Mouse (Mus musculus): ENCODE data around the gene Lmln.
A peak's percentile ranks its signal among the peaks of the same experiment; 100 is the strongest.
"Not testable (repeated sequence)": the region's sequence is repeated elsewhere in the genome, so short reads cannot be mapped to it uniquely, and the experiment has no call there.

Gene Lmln

DNA sequence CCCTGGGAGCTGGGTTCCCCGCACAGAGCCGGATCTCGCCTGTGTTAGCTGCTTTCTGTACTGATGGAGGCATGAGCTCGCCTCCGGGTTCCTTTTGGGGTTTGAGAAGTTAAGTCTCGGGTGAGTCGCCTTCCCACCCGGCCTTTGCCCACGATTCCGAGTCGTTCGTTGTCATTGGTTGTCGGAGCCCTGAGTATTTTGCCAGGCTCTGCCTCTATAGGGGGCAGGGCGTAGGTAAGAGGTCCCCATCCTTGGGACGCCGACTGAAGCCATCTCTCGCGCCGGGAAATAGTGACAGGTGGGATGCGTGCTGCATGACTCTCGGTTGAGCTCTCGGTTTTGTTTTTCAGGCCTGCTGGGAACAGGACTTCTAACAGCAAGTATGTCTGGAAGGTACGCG lies 5.5 kb upstream of the Lmln start:
- peak; percentile 9 for DNase-seq (ENCODE audit: low read depth, low spot score)

- DNase-seq (ENCODE audit: low read depth, low spot score) = no peak
These were observed 4.3 kb upstream of the Lmln start for GRCm38 (mm10) chr16:33058033-33058432.

DNA sequence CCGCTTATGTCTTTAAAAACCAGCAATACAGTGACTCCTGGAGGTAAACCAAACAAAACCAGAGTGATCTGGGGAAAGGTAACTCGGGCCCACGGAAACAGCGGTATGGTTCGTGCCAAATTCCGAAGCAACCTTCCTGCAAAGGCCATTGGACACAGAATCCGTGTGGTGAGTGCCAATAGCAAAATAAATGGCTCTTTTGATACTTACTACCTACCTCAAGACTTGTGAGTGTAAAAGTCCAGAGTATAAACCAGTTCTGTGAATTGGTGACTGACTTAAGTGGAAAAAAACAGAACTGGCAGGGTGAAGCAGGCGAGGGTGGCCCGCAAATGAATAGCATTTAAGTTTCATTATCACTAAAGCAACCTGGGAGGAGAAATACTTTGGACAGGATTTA lies 3.7 kb upstream of the Lmln start:
- not testable (repeated sequence) for DNase-seq (ENCODE audit: low read depth, low spot score)

- DNase-seq (ENCODE audit: low read depth, low spot score) = no peak
These were observed 2.9 kb upstream of the Lmln start for GRCm38 (mm10) chr16:33059471-33059870.

DNA sequence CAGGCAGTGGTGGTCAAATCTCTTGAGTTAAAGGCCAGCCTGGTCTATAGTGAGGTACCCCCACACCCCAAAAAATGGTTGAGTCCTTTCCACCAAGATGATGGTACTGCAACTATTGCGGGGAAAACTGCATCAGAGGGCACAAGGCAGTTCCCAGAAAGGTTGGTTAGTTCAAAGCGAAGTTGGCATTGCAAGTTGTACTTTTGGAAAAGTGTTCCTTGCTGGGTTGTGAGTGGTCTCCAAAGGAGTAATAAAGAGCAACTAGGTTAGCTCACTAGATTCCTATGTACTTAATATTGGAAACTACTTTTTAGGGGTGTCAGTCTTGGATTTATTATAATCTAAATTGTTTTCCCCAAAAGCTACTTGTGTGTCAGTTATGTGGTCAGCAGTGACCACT lies 1.4 kb upstream of the Lmln start:
- DNase-seq (ENCODE audit: low read depth, low spot score) = no peak

DNA sequence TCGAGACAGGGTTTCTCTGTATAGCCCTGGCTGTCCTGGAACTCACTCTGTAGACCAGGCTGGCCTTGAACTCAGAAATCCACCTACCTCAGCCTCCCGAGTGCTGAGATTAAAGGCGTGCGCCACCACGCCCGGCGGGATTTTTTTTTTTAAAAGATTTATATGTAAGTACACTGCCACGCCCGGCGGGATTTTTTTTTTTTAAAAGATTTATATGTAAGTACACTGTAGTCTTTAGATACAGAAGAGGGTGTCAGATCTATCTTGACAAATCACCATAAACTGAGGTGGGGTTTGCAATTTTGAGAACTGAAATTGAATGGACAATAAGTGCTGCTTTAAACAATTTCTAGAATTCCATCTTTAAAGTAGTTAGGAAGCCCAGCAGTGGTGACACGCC lies 921 bp upstream of the Lmln start:
- no peak for DNase-seq (ENCODE audit: low read depth, low spot score)

DNA sequence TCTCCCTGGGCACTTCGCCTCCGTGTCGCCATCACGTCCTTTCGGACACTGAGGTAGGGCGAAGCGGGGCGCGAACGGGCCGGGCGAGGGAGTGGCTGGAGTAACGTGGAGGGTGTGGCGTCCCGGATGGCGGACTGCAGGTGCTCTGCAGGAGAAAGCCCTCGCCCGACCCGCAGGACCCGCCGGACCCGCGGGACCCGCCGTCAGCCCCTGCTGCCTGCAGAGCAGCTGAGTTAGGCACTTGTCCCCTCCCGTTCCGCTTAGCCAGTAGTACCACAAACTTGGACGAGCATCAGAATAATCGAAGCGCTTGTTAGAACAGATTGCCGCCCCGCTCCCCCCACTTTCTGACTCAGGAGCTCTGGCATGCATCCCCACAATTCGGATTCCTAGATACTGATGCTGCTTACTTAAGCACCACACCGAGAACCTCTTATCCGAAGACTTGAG lies 386 bp downstream of the Lmln start:
- DNase-seq (ENCODE audit: low read depth, low spot score) = peak; percentile 63

- no peak for DNase-seq (ENCODE audit: low read depth, low spot score)
These were observed 946 bp downstream of the Lmln start for GRCm38 (mm10) chr16:33063267-33063666.

DNA sequence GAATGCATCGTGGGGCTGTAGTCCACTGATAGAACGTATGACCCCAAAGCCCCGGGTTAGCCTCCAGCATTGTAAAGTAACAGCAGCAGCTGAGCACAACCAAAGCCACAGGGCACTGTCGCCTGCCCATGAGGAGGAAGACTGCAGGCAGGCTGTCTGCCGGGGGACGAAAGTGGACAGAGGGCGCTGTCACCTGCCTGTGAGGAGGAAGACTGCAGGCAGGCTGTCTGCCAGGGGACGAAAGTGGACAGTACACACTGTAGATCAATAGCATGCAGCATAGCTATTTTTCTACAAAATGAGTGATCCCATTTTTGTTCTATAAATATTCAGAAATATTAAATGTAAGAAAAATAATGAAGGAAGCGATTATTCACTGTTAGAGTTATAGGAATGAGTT lies 2.3 kb downstream of the Lmln start:
- DNase-seq (ENCODE audit: low read depth, low spot score) = no peak

DNA sequence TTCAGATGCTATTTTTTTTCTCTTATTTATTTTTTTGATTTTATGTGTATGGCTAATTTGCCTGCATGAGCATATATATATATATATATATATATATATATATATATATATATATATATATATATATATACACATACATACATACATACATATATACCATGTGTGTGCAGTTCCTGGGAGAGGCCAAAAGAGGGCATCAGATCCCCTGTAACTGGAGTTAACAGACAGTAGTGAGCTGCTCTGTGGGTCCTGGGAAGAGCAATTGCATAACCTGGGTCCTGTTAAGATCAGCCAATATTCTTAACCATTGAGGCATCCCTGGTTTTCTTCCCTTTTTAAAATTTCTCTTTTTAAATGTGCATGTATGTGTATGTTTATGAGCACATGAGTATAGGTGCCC lies 8.6 kb downstream of the Lmln start:
- no peak for DNase-seq (ENCODE audit: low read depth, low spot score)

GRCm38 (mm10) chr16:33072871-33073557 lies 10.7 kb downstream of the Lmln start:
- no peak for DNase-seq (ENCODE audit: low read depth, low spot score)

DNA sequence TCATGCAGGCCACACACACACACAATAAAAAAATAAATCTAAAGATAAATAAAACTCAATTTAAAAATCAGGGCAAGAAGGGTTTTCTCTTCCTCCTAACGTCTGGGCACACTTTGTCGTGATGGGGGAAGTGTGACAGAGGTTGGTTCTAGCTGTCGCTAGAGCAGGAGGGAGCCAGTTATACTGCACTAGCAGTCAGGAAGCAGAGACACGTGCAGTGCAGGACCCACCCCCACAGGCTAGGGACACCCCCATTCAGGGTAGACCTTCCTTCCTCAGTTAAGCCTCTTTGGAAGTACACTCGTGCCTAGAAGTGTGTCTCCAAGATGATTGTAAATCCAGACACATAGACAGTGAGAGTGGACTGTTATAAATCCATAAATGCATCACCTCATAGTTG lies 12.6 kb downstream of the Lmln start:
- DNase-seq (ENCODE audit: low read depth, low spot score) = no peak

DNA sequence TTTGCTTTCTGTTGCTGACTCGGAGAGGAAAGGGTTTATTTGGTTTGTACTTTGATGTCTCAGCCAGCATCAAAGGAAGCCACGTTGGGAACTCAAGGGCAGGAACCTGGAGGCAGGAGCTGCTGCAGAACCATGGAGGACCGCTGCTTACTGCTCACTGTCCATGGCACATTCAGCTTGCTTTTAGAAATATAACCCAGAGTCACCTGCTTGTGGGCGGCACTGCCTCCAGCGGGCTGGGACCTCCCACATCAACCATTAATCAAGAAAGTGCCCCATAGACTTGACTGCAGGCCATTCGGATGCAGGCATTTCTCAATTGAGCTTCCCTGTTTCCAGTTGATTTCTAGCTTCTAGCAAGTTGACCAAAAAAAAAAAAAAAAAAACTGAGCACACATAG lies 13.8 kb downstream of the Lmln start:
- DNase-seq (ENCODE audit: low read depth, low spot score) = no peak

GRCm38 (mm10) chr16:33077069-33077627 lies 14.8 kb downstream of the Lmln start:
- peak; percentile 15 for DNase-seq (ENCODE audit: low read depth, low spot score)

- DNase-seq (ENCODE audit: low read depth, low spot score) = no peak
These were observed 17.7 kb downstream of the Lmln start for GRCm38 (mm10) chr16:33080063-33080462.

DNA sequence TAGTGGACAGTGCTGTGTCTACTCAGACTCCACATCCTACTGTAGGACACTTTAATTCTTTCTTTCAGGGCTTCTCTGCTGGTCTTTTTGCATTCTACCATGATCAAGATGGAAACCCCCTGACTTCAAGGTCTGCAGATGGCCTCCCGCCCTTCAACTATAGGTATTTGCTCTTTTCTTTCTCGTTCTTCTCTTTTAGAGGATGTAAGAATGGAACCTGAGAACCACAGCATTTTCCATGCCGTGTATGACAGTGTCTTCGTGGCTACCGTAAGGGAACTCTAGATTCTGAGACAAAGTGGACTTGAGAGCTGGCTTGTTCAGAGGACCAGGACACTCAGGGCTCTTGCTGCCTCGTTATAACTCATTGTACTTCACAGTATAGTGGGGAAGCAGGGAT lies 20.6 kb downstream of the Lmln start:
- DNase-seq (ENCODE audit: low read depth, low spot score) = no peak

DNA sequence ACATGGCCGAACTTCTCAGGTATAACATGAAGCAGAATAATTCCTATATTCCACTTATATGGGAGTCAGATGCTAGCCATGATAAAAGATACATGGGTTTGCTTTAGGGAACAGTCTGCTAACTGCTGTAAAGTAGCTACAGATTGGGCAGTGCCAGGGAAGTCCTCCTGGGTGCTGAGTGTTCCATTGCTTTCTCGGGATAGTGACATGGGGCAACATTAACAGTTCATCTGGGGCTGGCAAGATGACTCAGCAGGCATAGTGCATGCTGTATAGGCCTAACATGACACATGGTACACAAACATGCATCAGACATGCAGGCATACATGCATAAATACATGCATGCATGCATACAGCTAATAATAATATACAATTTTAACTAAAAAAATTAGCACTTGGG lies 21.7 kb downstream of the Lmln start:
- no peak for DNase-seq (ENCODE audit: low read depth, low spot score)

- no peak for DNase-seq (ENCODE audit: low read depth, low spot score)
These were observed 23.3 kb downstream of the Lmln start for GRCm38 (mm10) chr16:33085666-33086065.

DNA sequence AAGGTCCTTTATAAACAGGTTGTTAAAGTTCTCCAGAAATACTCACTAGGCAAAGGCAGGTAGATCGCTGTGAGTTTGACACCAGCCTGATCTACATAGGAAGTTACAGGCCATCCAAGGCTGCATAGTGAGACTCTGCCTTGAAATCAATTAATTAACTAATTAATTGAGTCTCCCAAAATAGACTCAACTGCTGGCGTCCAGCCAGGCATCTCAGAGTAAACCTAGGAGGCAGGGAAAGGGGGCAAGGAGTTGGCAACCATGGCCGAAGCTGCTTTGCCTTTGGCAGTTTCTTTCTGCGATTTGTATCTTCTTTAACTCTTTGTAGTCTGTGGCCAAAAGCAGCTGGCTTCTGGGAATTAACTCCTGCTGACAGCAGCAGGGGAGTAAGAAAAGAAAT lies 51.4 kb downstream of the Lmln start:
- no peak for DNase-seq (ENCODE audit: low read depth, low spot score)

DNA sequence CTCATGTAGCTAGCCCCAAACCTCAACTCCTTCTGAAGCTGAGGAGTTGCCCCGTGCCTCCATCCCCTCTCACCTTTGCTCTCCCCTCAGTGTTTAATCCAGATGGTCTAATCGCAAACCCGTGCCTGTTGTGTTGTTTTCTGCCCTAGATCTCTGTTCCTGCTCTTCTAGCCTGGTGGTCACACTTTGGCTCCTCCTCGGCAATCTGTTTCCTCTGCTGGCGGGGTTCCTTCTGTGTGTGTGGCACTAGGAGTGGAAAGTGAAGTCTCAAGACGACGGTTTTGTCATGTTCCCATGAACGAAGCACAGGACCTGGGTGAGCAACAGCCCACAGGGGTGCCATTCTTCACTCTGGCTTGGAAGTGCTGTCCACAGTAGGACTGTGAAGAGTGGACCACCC lies 61.1 kb downstream of the Lmln start:
- no peak for DNase-seq (ENCODE audit: low read depth, low spot score)

DNA sequence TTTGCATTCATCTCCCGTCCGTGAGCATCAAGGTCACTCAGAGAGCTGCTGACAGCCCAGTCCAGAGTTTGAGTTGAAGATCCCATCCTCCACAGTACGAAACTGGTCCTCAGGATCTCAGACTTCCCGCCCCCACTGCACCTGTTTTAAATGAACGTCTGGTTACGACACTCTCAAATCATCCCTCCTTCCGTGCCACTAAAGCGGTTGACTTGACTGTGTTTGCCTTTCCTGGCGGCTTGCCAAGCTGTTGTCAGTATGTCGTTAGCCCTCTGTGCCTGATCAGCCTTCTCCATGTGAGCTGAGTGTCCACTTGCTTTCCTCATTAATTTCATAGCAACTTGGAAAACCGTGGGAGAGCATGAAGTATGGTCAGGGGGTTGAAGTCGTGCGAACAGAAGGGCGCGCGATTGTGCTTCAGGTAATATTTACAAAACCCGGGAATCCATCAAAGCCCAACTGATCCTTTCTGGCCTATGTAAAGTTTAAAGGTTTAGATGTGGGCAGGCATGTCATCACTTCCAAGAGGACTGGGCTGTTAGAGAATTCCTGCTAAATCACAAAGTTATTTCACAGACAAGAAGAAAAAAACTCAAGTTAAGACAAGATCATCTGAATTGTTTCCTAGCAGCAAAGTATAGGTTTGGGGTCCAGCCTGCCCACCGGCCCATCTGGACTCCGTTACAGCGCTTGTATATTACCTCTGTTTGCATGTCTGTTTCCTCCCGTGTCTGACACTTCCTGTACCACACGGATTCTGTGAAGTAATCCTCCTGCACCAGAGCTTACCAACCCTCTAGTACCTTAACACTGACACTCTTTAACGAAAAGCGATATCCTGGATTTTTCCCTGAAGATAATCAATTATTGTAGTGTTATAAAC lies 61.9 kb downstream of the Lmln start:
- DNase-seq (ENCODE audit: low read depth, low spot score) = no peak

DNA sequence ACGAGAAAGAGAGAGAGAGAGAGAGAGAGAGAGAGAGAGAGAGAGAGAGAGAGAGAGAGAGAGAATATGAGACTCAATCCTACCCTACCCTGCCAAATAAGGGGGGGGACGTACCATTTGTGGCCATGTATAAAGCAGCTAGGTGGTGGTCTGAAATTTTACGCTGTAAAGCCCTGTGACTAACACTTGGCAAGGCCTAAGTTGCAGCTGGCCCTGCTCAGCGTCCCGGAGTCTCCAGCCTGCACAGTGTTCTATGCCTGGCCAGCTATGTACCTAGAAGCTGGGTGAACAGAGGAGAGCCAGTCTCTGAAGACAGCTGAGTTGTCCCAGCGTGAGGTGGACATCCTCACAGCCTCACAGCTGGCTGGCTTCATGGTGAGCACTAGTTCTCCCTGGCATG lies 64.7 kb downstream of the Lmln start:
- DNase-seq (ENCODE audit: low read depth, low spot score) = no peak

DNA sequence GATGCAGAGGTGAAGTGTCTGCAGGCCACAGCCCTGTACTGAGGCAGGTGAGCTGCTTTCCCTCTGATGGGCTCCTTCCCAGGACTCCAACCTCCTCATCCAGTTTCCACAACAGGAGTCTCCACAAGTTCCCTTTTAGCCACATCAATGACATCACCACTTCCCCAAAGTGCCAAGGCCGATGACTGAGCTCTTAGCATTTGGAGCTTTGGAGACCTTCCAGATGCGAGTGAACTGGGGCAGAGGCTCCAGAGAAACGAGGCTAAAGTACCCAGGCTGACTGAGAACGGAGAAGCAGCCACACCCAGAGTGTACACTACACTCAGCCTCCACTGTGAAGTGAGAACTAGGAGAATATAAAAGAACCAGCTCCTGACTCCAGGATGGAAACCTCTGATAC lies 68.4 kb downstream of the Lmln start:
- no peak for DNase-seq (ENCODE audit: low read depth, low spot score)

All from telencephalon, adult 2 months (tissue).